Mouse (Mus musculus): Measurements from ENCODE around the gene Zswim9. TPM values are rescaled to one million over a fixed set of nuclear protein-coding genes. Genes with fewer than 3 reads are reported as not detected.
A peak's percentile ranks its signal among the peaks of the same experiment; 100 is the strongest.
"Not testable (repeated sequence)": the region's sequence is repeated elsewhere in the genome, so short reads cannot be mapped to it uniquely, and the experiment has no call there.

The Zswim9 gene
- total RNA-seq (2022): 10 to 100 TPM; 10.7 to 11.6 (median 11.2) TPM

GRCm38 (mm10) chr7:13278308-13278891 is at the start of gene Zswim9:
Zswim9 (minus strand) TSS chr7:13278721.
- DNase-seq (ENCODE audit: low spot score): peak; percentile 92

DNA sequence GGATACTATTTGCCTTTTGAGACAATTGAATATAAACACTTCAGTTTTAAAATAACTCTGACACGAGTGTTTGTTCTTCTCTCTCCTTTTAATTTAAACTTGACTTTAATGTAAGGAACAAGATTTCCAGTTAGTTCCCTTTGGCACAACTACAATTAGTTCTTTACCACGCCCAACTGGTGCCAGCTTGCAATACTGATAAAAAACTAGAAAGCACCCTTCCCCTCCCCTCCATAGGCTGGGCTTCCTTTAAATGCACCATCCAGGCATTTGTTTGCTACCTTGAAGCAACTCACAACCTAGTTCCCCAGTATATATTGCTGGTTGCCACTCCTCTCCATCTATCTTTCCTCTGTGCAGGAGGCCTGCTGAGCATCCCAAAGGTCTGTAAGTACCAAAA is 45.8 kb upstream of the Zswim9 start, which contains the start of gene Pla2g4c:
Gene Pla2g4c (plus strand): TSS at position 340 of the 400 bp plus-strand sequence.
- no peak for DNase-seq (ENCODE audit: low spot score)

GRCm38 (mm10) chr7:13321424-13321823 is 42.9 kb upstream of the Zswim9 start:
- DNase-seq (ENCODE audit: low spot score): no peak

- DNase-seq (ENCODE audit: low spot score): no peak
These were observed 35.6 kb upstream of the Zswim9 start for GRCm38 (mm10) chr7:13314095-13314597.

- DNase-seq (ENCODE audit: low spot score): no peak
These were observed 32.9 kb upstream of the Zswim9 start for GRCm38 (mm10) chr7:13311401-13311800.

- no peak for DNase-seq (ENCODE audit: low spot score)
These were observed 32.1 kb upstream of the Zswim9 start for GRCm38 (mm10) chr7:13310493-13311199.

DNA sequence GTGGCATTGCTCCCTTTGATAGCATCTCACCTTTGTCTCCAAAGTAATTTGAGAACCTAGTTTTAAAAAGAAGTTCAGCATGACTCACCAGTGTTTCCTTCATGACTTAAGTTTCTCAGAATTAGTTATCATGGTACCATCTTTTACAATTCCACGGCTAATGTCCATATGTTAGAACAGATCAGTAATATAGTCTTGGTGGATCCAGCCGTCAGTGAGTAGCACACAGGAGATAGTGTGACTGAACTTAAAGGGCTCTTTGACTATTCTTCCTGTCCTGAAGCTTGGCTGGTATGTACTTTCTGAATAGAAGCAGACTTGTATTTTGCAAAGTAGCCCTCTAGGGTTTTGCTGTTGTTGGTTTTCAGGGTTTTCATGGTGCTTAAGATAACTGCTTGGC is 30.9 kb upstream of the Zswim9 start:
- DNase-seq (ENCODE audit: low spot score): no peak

DNA sequence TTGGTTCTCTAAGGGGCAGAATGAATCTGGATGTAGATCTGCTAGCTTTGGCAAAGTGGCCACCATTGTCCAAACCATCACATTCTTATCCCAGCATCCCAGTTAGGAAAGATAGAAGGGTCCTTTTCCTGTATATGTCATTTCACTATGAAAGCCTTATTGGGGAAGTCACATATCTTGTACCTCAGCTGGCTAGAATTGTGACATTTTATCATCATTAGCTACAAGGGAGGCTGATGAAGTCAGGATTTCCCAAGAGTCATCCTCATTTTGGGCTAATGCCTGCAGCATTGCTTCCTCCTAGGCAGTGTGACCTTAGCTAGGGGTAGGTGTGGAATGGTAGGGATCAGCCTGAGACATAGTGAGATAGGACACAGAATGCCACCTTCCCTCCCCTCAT is 24.9 kb upstream of the Zswim9 start:
- no peak for DNase-seq (ENCODE audit: low spot score)

GRCm38 (mm10) chr7:13302780-13303179 is 24.3 kb upstream of the Zswim9 start:
- DNase-seq (ENCODE audit: low spot score): no peak

- no peak for DNase-seq (ENCODE audit: low spot score)
These were observed 23.1 kb upstream of the Zswim9 start for GRCm38 (mm10) chr7:13301643-13302042.

DNA sequence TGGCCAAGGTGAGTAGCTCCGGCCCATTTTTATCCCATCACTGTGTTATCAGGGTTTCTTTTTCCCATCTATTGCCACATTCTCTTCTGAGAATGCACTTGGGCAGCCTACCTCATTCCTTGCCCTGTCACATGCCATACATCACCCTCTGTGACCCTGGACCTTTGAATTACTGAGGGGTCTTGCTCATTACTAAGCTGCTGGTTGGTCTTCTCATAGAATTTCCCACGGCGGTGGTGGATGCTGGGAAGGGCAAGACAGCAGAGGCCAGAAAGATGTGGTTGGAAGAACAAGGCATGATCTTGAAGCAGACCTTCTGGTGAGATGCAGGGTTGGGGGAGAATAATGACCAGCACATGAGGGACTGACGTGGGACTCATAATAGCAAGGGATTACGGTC is 20.3 kb upstream of the Zswim9 start:
- DNase-seq (ENCODE audit: low spot score): no peak

DNA sequence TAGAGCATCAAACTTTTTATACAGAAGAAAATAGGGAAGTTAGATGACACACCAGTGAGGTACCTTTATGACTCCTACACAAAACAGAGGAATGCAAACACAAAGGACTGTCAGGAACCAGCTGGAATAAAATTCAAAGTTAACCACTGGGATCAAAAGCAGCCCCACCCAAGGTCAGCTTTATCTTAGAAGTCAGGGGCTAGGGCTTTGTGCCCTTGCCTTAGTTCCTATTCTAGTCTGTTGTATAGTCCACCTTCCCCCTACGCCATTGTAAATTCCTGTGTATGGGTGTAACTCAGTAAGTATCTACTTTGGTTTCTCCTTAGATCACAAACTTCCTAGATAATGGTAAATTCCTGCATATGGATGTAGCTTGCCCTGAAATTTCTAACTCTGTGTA is 19.1 kb upstream of the Zswim9 start:
- no peak for DNase-seq (ENCODE audit: low spot score)

GRCm38 (mm10) chr7:13295256-13295655 is 16.7 kb upstream of the Zswim9 start:
- no peak for DNase-seq (ENCODE audit: low spot score)

DNA sequence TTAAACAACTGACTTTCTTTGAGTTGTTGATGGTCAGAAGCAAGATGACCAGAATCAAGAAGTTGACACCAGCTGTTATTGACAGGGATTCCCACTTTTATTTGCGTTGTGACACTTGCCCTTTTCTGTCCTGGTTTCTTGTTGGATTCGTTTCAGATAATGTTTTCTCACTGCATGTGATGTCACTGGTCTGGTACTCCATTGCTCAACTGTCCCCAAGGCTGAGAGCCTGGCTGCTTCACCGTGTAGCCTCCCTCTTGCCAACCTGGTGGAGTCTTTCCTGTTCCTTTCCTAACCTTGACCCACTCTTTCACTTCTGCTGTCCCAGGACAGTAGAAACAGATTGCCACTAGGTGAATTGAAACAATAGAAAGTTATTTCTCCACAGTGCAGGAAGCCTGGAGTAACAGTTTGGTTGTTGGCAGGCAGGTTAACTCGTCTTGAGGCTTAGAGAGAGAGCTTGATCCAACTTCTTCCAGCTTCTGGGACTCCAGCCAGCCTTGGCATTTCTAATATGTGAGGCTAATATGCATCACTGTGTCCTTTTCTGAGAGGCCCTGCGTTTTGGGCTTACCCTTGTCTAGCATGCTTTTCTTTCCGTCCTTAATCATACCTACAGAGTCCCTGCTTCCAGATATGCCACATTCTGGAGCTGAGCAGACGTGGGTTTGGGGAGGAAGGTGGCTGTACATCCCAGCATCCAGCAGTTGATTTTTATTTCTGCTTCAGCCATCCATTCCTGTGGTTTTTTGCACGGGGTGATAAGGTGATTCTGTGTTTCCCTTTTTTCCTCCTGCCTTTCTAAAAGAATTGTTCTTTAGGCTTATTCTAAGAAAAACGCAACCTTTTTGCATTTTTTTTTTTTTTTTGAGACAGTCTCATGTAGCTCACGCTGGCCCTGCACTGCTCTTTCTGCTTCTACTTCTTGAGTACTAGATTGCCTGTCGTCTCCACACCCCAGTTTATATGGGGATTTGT is 15.6 kb upstream of the Zswim9 start:
- DNase-seq (ENCODE audit: low spot score): no peak

DNA sequence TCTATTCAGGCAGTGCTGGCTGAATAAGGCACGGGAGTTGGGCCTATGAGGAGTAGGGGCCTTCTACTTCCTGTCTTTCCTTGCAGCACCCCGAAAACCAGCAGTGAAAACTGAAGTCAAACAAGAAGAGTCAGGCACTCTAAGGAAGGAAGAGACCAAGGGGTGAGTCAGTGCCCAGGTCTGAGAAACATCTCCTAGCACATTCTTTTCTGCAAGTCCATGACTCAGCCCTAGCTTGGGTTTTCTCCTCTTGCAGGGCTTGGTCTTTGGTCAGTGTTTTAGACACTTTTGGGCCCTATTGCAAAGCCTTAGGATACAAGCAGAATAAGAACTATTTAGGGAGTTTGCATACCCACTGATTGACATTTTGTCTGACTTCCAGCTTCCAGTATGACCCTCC is 12.8 kb upstream of the Zswim9 start:
- DNase-seq (ENCODE audit: low spot score): no peak

DNA sequence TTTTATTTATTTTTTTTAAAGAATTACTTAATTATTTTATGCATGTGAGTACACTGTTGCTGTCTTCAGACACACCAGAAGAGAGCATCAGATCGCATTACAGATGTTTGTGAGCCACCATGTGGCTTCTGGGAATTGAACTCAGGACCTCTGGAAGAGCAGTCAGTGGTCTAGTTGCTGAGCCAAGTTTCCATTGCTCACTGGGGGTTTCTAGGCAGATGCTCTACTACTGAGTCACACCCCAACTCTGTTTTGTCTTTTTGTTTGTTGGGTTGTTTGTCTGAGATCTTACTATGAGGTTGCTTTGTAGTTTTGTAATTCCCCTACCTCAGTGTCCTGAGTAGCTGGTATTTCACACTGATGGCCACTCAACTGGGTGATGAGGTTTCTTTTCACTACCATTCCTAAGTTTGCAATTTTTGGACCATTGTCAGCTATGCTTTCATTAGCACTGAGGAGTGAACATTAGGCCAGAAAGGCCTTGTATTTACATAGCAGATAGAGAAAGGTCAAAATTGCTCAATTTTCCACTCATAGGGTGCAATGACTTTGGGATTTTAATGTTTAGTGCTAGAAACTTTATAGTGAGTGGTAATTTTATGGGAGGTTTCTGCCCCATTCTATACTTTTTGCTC is 11.6 kb upstream of the Zswim9 start:
- no peak for DNase-seq (ENCODE audit: low spot score)

DNA sequence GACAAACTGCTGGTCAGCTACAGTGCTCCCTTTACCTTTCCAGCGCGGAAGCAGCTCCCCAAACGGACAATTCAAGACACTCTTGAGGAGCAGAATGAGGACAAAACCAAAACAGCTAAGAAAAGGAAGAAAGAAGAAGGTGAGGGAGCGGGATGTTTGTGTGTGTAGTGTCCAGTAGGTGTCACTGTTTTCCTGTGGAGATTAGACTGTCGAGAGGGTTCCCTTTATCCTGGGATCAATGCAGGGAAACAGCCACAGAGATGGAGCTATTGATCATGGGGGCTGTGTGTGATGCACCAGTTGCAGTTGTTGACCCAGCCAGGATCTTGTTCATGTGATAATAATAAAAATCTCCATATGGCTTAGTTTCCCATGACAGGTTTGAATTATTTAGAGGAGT is 10.1 kb upstream of the Zswim9 start:
- DNase-seq (ENCODE audit: low spot score): no peak

DNA sequence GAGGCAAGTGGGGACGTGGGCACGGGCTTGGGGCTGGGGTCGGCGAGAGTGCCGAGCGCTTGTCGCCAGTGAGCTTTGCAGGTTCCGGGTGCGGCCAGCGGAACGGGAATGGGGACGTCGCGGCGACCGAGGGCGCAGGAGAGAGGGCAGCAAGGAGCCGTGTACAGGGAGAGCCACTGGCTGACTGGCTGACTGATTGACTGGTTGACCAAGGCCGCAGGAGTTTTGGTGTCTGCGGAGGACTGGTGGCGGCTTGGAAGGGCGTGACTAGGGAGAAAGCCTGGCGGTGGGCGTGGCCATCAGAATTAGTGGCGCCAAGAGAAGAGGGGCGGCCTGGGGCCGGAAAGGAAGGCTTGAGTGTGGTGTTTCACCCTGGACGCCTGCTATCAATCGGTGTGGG is 436 bp upstream of the Zswim9 start:
- not testable (repeated sequence) for DNase-seq (ENCODE audit: low spot score)

DNA sequence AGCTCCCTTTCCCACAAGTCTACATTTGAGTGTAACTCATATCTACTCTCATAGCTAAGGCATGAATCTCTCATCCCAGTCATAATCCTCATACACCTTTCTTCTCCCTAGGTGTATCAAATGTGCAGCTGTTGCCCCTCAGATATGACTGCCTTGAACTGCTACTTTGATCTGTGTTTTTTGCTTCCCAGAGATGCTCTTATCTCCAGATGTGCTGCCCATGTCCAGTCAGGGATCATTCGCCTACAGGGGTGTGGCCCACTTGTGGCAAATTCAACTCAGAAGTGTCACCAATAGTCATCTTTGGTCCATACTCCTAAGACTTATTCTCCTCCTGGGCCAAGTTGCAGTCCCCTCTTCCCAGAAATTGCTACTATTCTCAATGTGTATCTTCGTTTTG is 688 bp downstream of the Zswim9 start:
- no peak for DNase-seq (ENCODE audit: low spot score)

DNA sequence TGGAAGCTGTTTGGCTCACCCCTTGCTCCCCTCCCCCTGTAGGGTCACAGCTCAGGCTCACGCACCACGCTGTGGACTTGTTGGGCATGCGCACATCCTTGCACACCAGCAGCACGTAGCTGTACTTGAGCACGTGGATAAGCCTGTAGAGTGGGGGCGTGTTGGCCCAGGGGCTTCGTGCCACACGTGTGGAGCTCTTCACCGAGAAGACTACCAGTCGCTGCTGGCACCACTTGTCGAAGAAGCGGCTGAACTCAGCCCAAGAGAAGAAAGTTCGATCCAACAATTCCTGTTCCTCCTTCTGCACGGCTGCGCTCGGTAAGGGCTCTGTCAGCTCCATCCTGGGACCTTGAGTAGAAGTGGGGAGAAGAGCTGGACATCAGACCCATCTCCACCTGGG is 1.4 kb downstream of the Zswim9 start, which contains the start of gene Lig1:
Gene Lig1 (plus strand): TSS at position 203 of the 400 bp plus-strand sequence.
- DNase-seq (ENCODE audit: low spot score): no peak

DNA sequence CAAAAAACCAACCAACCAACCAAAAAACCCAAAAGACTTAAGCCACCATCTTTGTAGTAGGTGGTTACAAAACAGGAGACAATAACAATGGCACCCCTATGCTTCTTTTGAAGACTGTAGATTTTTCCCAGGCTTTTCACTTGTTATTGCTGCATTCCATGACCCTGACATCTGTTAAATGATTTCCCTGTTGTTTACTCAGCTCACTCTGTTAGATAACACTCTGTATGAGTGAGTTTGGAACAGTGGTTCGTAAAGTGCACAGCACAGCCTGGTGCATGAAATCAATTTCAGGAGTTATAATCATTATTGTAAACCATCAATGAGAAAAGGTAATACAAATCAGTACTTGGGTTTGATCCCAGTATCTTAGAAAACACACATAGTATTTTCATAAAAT is 6.8 kb downstream of the Zswim9 start:
- DNase-seq (ENCODE audit: low spot score): no peak

DNA sequence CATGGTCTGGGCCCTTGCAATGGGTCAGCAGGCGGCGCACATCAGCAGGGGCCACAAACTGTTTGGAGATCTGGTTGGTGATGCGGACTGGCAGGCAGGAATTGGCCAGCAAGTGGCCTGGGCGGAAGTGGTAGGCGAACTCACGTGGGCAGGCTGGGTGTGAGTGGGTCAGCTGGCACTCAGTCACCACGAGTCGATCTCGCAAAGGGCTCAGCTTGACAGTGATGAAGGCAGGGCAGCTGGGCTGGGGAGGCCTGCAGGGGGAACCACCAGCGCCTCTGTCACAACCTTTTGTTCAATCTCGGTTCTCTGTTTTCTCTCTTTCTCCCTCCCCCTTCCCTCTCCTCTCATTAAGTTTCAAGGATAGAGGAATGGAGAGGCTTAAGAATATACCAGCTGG is 9.1 kb downstream of the Zswim9 start:
- no peak for DNase-seq (ENCODE audit: low spot score)
